Mouse (Mus musculus) neural tube, postnatal 0 days (tissue): Measurements from ENCODE around the gene Polr1e. TPM values are rescaled to one million over a fixed set of nuclear protein-coding genes. Genes with fewer than 3 reads are reported as not detected.

Experiments used
- polyA plus RNA-seq: library from polyadenylated mRNA; unstranded; fragments of >200 nt; fragmentation: Nextera tagmentation; extraction: Ambion mirVana; gene quantifications from 2 replicates; pipeline ENCODE4 v1.2.1, GENCODE M21; 2015

Gene Polr1e
- polyA plus RNA-seq, result 26.0 and 26.7 TPM in 2 replicates

DNA sequence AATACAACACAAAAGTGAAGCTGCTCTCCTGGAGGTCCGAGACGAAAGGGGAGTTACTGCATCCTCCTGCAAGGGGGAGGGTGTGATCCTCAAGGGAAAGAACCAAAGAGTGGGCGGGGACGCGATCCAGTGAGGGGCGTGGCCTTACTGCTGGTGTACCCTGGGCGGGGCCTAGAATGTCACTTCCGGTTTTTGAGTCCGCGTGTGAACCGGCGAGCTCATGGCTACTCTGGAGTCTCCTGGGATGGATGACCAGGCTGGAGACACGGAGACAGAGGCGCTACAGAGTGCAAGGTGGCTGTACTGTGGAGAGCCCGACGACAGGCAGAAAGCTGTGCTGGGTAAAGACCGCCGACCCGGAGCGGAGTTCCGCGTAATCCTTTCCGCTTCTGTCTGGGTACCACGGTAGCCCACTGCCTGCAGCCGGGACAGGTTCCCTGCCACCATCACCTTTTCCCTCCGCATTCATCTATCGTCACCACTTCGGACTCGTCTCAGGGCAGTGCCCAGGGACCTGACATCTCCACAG, at the start of gene Polr1e:
Gene Polr1e (plus strand): TSS at position 132 of the 529 bp plus-strand sequence.

DNA sequence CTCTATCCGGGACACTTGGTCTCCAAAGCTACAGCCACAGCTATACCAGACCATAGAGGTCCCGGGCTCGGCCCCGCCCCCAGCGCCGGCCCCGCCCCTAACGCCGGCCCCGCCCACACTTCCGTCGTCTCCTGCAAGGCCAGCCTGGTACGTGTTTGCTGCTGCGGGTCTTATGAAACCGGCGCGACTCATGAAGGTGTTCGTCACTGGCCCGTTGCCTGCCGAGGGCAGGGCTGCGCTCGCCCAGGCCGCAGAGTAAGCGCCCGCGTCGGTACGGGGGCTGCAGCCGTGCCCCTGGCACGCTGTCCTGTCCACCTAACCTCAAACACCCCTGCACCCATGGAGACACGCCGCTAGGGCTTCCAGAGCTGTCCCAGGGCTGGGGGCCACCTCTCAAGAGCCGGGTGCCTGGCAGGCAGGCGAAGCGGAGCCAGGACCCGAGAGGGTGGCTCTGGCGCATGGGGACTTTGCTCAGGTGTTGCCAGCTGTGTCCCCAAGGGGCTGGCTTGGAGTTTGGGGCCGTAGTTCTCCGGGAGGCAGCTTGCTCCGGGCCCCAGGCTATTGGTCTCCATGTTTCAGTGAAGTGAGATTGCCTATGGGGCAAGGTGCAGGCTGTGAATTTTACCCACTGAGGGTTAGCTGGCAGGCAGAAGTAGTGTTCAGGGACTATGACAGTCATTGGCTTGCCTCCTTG, 37.0 kb upstream of the Polr1e start, which contains the start of gene Grhpr:
Gene Grhpr (plus strand): TSS at position 116 of the 694 bp plus-strand sequence.

DNA sequence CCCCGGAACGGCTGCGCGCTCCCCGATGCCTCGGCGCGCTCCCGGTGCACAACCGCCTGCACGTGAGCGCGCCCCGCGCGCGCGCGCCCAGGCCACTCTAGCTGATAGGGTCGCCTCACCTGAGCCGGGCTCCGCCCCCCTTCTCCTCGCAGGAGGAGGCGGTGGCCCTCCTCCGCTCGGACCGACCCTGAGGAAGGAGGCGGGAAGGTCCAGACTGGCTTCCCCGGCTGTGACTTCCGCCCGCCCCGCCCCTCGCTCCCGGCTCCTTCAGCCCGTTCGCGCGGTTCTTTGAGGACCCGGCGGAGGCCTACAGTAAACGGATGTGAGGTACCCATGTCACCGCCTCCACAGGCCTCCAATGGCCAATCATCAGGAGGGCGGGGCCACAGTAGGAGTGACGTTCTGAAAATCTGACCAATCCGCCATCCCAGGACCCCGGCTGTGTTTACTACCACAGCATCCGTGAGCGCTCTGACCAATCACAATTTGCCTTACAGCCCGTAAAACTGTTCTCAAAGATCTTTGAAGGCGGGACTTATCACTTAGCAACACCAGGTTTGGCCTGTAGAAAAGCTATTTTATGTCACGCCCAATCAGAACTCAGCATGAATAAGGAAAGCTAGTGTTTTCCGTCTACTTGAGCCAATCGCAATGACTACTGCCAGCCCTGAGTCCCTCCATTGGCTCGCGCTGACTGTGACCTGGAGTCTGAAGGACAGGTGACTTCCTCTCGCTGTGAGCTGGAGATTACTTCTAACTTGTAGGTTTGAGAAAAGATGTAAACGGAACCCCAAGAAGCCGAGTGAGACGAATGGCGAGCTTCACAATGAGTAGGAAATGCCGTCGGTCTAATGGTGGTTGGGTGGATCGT, 6.0 kb upstream of the Polr1e start, which contains the start of gene Zbtb5:
Gene Zbtb5 (minus strand): TSS at position 308 of the 871 bp plus-strand sequence.

DNA sequence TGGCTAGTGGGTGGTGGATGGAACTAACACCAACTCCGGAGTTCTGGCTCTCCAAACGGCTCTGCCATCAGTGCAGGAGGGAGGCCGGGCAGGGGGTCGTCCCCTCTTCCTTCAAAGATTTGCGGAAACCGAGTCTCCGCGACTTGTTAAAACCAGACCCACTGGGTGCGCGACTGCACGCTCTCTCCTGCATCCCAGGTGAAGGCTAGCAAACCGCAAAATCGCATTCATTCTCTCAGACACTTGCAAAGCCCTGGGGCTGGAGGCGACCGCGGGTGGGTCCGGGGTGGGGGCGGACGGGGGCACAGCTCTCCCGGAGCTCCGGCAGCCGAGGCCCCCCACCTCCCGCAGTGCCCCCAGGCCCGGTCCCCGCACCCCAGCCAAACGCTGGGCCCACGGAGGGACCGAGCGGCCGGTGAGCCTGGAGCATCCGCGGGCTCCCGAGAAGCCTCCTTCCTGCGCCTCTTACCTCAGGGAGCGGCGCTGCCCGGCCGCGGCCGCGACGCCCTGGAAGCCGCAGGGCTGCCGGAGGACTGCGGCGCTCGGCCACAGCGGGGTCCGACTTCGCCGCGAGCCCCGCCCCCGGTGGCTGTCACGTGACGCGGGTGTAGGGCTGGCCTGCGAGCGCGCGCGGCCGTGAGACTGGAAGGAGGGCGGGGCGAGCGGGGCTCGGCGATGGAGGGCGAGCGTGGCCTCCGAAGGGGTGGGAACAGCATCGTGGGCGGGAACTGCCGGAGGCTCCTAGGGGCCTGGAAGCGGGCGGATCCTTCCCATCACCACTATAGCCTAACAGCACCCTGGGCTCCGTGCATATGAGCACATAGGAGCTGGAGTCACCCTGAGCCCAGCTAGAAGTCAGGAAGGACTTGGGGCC, 65.9 kb downstream of the Polr1e start, which contains the start of gene Fbxo10:
Gene Fbxo10 (minus strand): TSS at position 584 of the 874 bp plus-strand sequence.

Other genes with a start within 250 kb of the Polr1e start
- gene Grhpr, start 37.2 kb upstream of the Polr1e start, polyA plus RNA-seq, result 42.3 and 47.9 TPM in 2 replicates
- 23.4 and 24.9 TPM in 2 replicates for gene Zbtb5, start 6.2 kb upstream of the Polr1e start, polyA plus RNA-seq
- gene Fbxo10, start 66.0 kb downstream of the Polr1e start, polyA plus RNA-seq, result 13.2 and 15.4 TPM in 2 replicates
- gene Tomm5, start 89.5 kb downstream of the Polr1e start, polyA plus RNA-seq, result 218 and 228 TPM in 2 replicates
- 5.4 TPM in 2 replicates for gene Frmpd1, start 166.3 kb downstream of the Polr1e start, polyA plus RNA-seq